Mouse (Mus musculus): ENCODE measurements at regions not wholly inside any gene's neighbourhood (a gene's known extent, or its start where the extent isn't known, plus 50 kb on each side); places are given as distances from the start of the nearest gene placed in this dataset.
A peak's percentile ranks its signal among the peaks of the same experiment; 100 is the strongest.

DNA sequence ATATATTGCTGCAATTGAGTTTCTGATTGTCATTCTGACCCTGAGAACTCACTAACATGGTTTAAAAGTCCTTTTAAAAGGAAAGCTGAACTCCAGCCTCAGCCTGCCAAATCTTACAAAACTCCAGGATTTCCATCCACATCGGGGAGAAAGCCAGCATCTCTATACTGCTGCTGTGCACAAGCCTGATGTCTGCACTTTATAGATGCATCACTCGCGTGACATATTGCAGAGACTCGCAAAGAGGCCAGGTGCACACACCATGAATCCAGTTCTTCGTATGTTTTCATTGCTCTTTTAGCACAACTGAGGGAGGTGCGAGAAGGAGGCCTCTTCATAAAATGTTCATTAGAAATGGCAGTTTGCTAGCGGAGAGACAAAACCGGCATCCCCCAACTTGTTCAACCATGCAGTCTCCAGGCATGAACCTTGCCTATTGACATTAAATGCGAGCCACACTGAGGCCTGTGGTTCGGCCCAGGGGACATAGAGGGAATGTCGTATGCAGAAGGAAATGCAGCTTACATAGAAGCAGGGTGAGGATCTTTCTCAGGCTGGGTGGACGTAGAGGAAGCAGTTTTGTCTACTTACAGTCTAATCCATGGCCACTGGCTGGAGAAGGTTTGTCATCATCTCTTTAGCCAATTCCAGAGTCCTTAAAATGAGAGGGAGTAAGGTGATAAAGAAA lies 297.0 kb downstream of the Gm11361 start:
- H3K9ac ChIP-seq (ENCODE audit: control insufficient read depth, low read depth, low read length, poor library complexity, severe bottlenecking), result no peak overlapping the region
- H3K36me3 ChIP-seq (ENCODE audit: control insufficient read depth in 1 of 2, insufficient read depth in 2 of 2, low read length in 2 of 2), result no peaks in the 10 kb centered on the region
- H3K27me3 ChIP-seq (ENCODE audit: control insufficient read depth in 1 of 2, insufficient read depth in 2 of 2, low read length in 2 of 2), result no peaks in the 10 kb centered on the region
- no peak overlapping the region for H3K4me3 ChIP-seq (ENCODE audit: control insufficient read depth in 1 of 2, insufficient read depth in 1 of 2, low read depth in 2 of 2, low read length in 2 of 2)
- TF ChIP-seq CHD1 (IDR thresholded peaks at IDR 0.05; ENCODE audit: low read depth, low read length) (no peak), RAD21 (IDR thresholded peaks at IDR 0.05; ENCODE audit: low read depth, low read length) (no peak), ZKSCAN1 (IDR thresholded peaks at IDR 0.05; ENCODE audit: low read depth, low read length) (no peak), GATA1 (IDR thresholded peaks at IDR 0.05; ENCODE audit: low read depth, low read length) (no peak), USF2 (IDR thresholded peaks at IDR 0.05; ENCODE audit: borderline replicate concordance in 1 of 2, insufficient read depth in 1 of 2, low read depth in 1 of 2, low read length in 2 of 2) (no peak), POLR2AphosphoS2 (IDR thresholded peaks at IDR 0.05; ENCODE audit: low read length) (no peak), ELF1 (IDR thresholded peaks at IDR 0.05; ENCODE audit: low read depth, low read length) (no peak), EP300 (IDR thresholded peaks at IDR 0.05; ENCODE audit: low read depth in 1 of 2, low read length in 2 of 2) (no peak)
- H3K9me3 ChIP-seq (replicated peaks; ENCODE audit: insufficient read depth, low read length), result no peaks in the 10 kb centered on the region
- H3K79me2 ChIP-seq (ENCODE audit: control insufficient read depth, insufficient read depth, low read length, poor library complexity), result no peaks in the 10 kb centered on the region
- no peaks in the 10 kb centered on the region; a peak in 1 of 4 replicates for H3K4me1 ChIP-seq (ENCODE audit: control insufficient read depth in 1 of 2, insufficient read depth in 2 of 2, low read length in 2 of 2)
- H3K27ac ChIP-seq (ENCODE audit: control insufficient read depth, low read depth, low read length), result no peak overlapping the region
- DNase-seq (ENCODE audit: low read depth, low spot score), result no peak

- no peak for TF ChIP-seq POLR2AphosphoS2 (IDR thresholded peaks at IDR 0.05; ENCODE audit: low read length)
- H3K9me3 ChIP-seq (replicated peaks; ENCODE audit: insufficient read depth, low read length), result no peaks in the 10 kb centered on the region
Measured at GRCm38 (mm10) chr13:28552974-28553750, 295.8 kb downstream of the Gm11361 start.

DNA sequence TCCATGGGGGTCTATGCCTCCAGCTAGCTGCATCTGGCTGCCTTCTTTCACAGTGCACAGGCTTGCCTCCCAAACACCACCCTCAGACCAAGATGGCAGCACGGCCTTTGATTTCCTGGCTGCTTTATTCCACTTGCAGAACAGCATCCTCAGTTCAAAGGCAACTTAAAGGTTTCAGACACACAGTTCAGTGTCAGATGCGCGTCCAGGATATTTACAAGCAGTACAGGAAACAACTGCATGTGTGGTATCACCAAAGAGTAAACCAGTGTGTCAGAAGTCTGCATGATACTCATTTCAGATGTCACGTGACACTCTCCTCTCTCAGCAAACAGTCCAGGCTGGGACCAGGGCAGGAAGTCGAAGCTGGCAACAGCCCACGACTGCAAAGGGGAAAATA lies 294.2 kb downstream of the Gm11361 start:
- TF ChIP-seq ZKSCAN1 (IDR thresholded peaks at IDR 0.05; ENCODE audit: low read depth, low read length) (no peak), USF1 (IDR thresholded peaks at IDR 0.05; ENCODE audit: low read depth, low read length) (peak; percentile 43; the same call in 1 of the 2 replicates)
- no peak for DNase-seq (ENCODE audit: low read depth, low spot score)
- Histone ChIP-seq H3K27me3 (ENCODE audit: control insufficient read depth in 1 of 2, insufficient read depth in 2 of 2, low read length in 2 of 2) (no peaks in the 10 kb centered on the region), H3K36me3 (ENCODE audit: control insufficient read depth in 1 of 2, insufficient read depth in 2 of 2, low read length in 2 of 2) (no peaks in the 10 kb centered on the region), H3K9me3 (replicated peaks; ENCODE audit: insufficient read depth, low read length) (no peaks in the 10 kb centered on the region), H3K27ac (ENCODE audit: control insufficient read depth, low read depth, low read length) (no peak overlapping the region), H3K9ac (ENCODE audit: control insufficient read depth, low read depth, low read length, poor library complexity, severe bottlenecking) (no peak overlapping the region), H3K4me1 (ENCODE audit: control insufficient read depth in 1 of 2, insufficient read depth in 2 of 2, low read length in 2 of 2) (no peaks in the 10 kb centered on the region), H3K4me3 (ENCODE audit: control insufficient read depth in 1 of 2, insufficient read depth in 1 of 2, low read depth in 2 of 2, low read length in 2 of 2) (no peak overlapping the region), H3K79me2 (ENCODE audit: control insufficient read depth, insufficient read depth, low read length, poor library complexity) (no peaks in the 10 kb centered on the region)

More at GRCm38 (mm10) chr13:28552974-28553750, 295.8 kb downstream of the Gm11361 start:
- DNase-seq (ENCODE audit: low read depth, low spot score), result no peak
- H3K36me3 ChIP-seq (ENCODE audit: control insufficient read depth in 1 of 2, insufficient read depth in 2 of 2, low read length in 2 of 2), result no peaks in the 10 kb centered on the region
- H3K4me1 ChIP-seq (ENCODE audit: control insufficient read depth in 1 of 2, insufficient read depth in 2 of 2, low read length in 2 of 2), result no peaks in the 10 kb centered on the region; a peak in 1 of 4 replicates
- no peak overlapping the region for H3K27ac ChIP-seq (ENCODE audit: control insufficient read depth, low read depth, low read length)
- no peaks in the 10 kb centered on the region for H3K79me2 ChIP-seq (ENCODE audit: control insufficient read depth, insufficient read depth, low read length, poor library complexity)
- no peak overlapping the region for H3K4me3 ChIP-seq (ENCODE audit: control insufficient read depth in 1 of 2, insufficient read depth in 1 of 2, low read depth in 2 of 2, low read length in 2 of 2)
- no peaks in the 10 kb centered on the region for H3K27me3 ChIP-seq (ENCODE audit: control insufficient read depth in 1 of 2, insufficient read depth in 2 of 2, low read length in 2 of 2)
- no peak overlapping the region for H3K9ac ChIP-seq (ENCODE audit: control insufficient read depth, low read depth, low read length, poor library complexity, severe bottlenecking)

All from MEL (cell line).